Mouse (Mus musculus): ENCODE measurements around the gene Ube2l6. TPM values are rescaled to one million over a fixed set of nuclear protein-coding genes. Genes with fewer than 3 reads are reported as not detected.

Ube2l6 gene
- polyA plus RNA-seq, 2 experiments, result 20.9 to 37.2 TPM

DNA sequence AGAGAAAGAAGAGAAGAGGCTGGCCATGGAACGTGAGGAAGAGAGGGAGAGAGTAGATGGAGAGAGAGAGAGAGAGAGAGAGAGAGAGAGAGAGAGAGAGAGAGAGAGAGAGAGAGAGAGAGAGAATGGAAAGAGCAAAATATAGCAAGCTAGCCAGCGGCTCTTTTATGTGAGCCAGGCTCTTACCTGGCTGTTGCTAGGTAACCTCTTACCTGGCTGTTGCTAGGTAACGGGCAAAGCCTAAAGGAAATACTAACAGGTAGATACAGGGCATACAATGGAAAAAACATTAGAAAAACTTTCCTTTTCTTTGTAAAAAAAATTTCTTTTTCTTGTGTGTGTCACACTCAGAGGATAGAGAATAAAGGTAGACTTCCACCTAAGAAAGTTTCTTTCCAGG, 20.9 kb upstream of the Ube2l6 start:
- 56% methylated on average over 3 of the region's 3 CpGs for WGBS
- Histone ChIP-seq H3K4me2 (replicated peaks; ENCODE audit: low read depth, low read length, severe bottlenecking) (no peak overlapping the region), H3K4me3 (replicated peaks; ENCODE audit: low read length) (no peak overlapping the region), H3K9me3 (ENCODE audit: control insufficient read depth, low read length) (no peaks in the 10 kb centered on the region), H3K4me1 (ENCODE audit: control insufficient read depth, insufficient read depth, low read length) (peaks cover 7% of the 10 kb centered on the region; the same call in 1 of the 2 replicates), H3K36me3 (ENCODE audit: control insufficient read depth, insufficient read depth, low read length) (no peaks in the 10 kb centered on the region), H3K27me3 (ENCODE audit: control insufficient read depth, insufficient read depth, low read length) (no peaks in the 10 kb centered on the region), H3K9ac (ENCODE audit: low read depth, low read length, severe bottlenecking) (no peak overlapping the region), H3K27ac (replicated peaks; ENCODE audit: low read depth, low read length) (no peak overlapping the region)
- no peak for TF ChIP-seq POLR2A (IDR thresholded peaks at IDR 0.05; ENCODE audit: borderline replicate concordance, extremely low read depth, insufficient read depth, insufficient read length)
- ATAC-seq (ENCODE audit: low FRiP score, low read depth), result no peak
- DNase-seq (ENCODE audit: low spot score), result no peak

DNA sequence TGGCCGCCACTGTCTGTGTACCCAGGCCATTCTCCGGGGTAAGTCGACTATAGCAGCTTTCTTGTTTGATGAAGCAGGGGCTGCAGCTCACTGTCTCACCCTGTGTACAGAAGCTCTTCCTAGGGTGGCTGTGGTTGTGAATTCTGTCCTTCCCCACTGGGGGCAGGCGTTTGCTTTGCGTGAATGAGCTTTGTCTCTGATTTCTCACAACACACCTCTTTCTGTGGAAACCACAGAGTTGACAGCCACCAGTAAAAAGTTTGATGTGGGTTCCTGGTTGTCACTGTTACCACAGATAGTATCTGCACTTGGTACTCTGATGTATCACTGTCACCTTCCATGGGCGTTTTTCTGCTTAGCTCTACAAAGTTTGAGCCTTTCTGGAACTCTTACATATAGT, 19.4 kb upstream of the Ube2l6 start:
- ATAC-seq (ENCODE audit: low FRiP score, low read depth) (no peak), DNase-seq (ENCODE audit: low spot score) (no peak)
- Histone ChIP-seq H3K4me3 (replicated peaks; ENCODE audit: low read length) (no peak overlapping the region), H3K9ac (ENCODE audit: low read depth, low read length, severe bottlenecking) (no peak overlapping the region), H3K27me3 (ENCODE audit: control insufficient read depth, insufficient read depth, low read length) (no peaks in the 10 kb centered on the region), H3K4me2 (replicated peaks; ENCODE audit: low read depth, low read length, severe bottlenecking) (no peak overlapping the region), H3K27ac (replicated peaks; ENCODE audit: low read depth, low read length) (no peak overlapping the region), H3K36me3 (ENCODE audit: control insufficient read depth, insufficient read depth, low read length) (no peaks in the 10 kb centered on the region), H3K9me3 (ENCODE audit: control insufficient read depth, low read length) (no peaks in the 10 kb centered on the region), H3K4me1 (ENCODE audit: control insufficient read depth, insufficient read depth, low read length) (peaks cover 5% of the 10 kb centered on the region; the same call in 1 of the 2 replicates)
- no peak for TF ChIP-seq POLR2A (IDR thresholded peaks at IDR 0.05; ENCODE audit: borderline replicate concordance, extremely low read depth, insufficient read depth, insufficient read length)
- WGBS, result 60% methylated on average over 6 of the region's 6 CpGs

GRCm38 (mm10) chr2:84783315-84783714, 15.3 kb upstream of the Ube2l6 start:
- Histone ChIP-seq H3K36me3 (ENCODE audit: control insufficient read depth, insufficient read depth, low read length) (no peaks in the 10 kb centered on the region), H3K9ac (ENCODE audit: low read depth, low read length, severe bottlenecking) (no peak overlapping the region), H3K9me3 (ENCODE audit: control insufficient read depth, low read length) (no peaks in the 10 kb centered on the region), H3K4me1 (ENCODE audit: control insufficient read depth, insufficient read depth, low read length) (no peaks in the 10 kb centered on the region), H3K27me3 (ENCODE audit: control insufficient read depth, insufficient read depth, low read length) (no peaks in the 10 kb centered on the region), H3K4me3 (replicated peaks; ENCODE audit: low read length) (no peak overlapping the region), H3K4me2 (replicated peaks; ENCODE audit: low read depth, low read length, severe bottlenecking) (no peak overlapping the region), H3K27ac (replicated peaks; ENCODE audit: low read depth, low read length) (no peak overlapping the region)
- 75% methylated on average over 1 of the region's 1 CpGs for WGBS
- no peak for TF ChIP-seq POLR2A (IDR thresholded peaks at IDR 0.05; ENCODE audit: borderline replicate concordance, extremely low read depth, insufficient read depth, insufficient read length)
- DNase-seq (ENCODE audit: low spot score), result no peak
- ATAC-seq (ENCODE audit: low FRiP score, low read depth), result no peak

GRCm38 (mm10) chr2:84783840-84784566, 14.6 kb upstream of the Ube2l6 start:
- Histone ChIP-seq H3K4me2 (replicated peaks; ENCODE audit: low read depth, low read length, severe bottlenecking) (no peak overlapping the region), H3K4me1 (ENCODE audit: control insufficient read depth, insufficient read depth, low read length) (no peaks in the 10 kb centered on the region), H3K9me3 (ENCODE audit: control insufficient read depth, low read length) (no peaks in the 10 kb centered on the region), H3K27ac (replicated peaks; ENCODE audit: low read depth, low read length) (no peak overlapping the region), H3K27me3 (ENCODE audit: control insufficient read depth, insufficient read depth, low read length) (no peaks in the 10 kb centered on the region), H3K9ac (ENCODE audit: low read depth, low read length, severe bottlenecking) (no peak overlapping the region), H3K36me3 (ENCODE audit: control insufficient read depth, insufficient read depth, low read length) (no peaks in the 10 kb centered on the region), H3K4me3 (replicated peaks; ENCODE audit: low read length) (no peak overlapping the region)
- ATAC-seq (ENCODE audit: low FRiP score, low read depth) (no peak), DNase-seq (ENCODE audit: low spot score) (no peak)
- WGBS, result 77% methylated on average over 3 of the region's 3 CpGs
- TF ChIP-seq POLR2A (IDR thresholded peaks at IDR 0.05; ENCODE audit: borderline replicate concordance, extremely low read depth, insufficient read depth, insufficient read length), result no peak

DNA sequence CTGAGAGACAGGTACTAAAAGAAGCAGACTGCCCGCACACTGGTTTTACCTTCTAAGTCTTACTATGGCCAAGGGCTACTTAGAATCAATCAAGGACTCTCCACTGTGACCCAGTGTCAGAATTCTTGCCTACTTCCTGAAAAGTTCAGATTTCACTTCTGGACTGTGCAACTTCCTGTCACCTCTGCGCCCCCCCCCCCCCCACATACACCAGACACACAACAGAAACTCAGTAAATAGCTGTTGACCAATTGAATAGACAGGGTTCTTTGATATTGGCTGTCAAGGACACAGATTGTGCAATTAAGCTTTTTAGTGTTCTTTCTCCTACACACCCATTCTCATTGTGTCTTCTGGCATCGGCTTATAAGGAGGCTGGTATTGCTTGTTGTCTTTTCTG, 10.3 kb upstream of the Ube2l6 start:
- no peak overlapping the region for H3K4me3 ChIP-seq (replicated peaks; ENCODE audit: low read length)
- no peaks in the 10 kb centered on the region for H3K4me1 ChIP-seq (ENCODE audit: control insufficient read depth, insufficient read depth, low read length)
- ATAC-seq (ENCODE audit: low FRiP score, low read depth), result no peak
- no peaks in the 10 kb centered on the region for H3K36me3 ChIP-seq (ENCODE audit: control insufficient read depth, insufficient read depth, low read length)
- H3K9ac ChIP-seq (ENCODE audit: low read depth, low read length, severe bottlenecking), result no peak overlapping the region
- no peak for DNase-seq (ENCODE audit: low spot score)
- no peaks in the 10 kb centered on the region for H3K27me3 ChIP-seq (ENCODE audit: control insufficient read depth, insufficient read depth, low read length)
- H3K9me3 ChIP-seq (ENCODE audit: control insufficient read depth, low read length), result no peaks in the 10 kb centered on the region
- no peak overlapping the region for H3K4me2 ChIP-seq (replicated peaks; ENCODE audit: low read depth, low read length, severe bottlenecking)
- no peak overlapping the region for H3K27ac ChIP-seq (replicated peaks; ENCODE audit: low read depth, low read length)
- TF ChIP-seq POLR2A (IDR thresholded peaks at IDR 0.05; ENCODE audit: borderline replicate concordance, extremely low read depth, insufficient read depth, insufficient read length), result no peak
- 78% methylated on average over 3 of the region's 3 CpGs for WGBS

Data from limb, embryonic 14.5 days (tissue).